Mouse (Mus musculus) left cerebral cortex, adult 11 months (tissue): ENCODE measurements around the gene Oprl1.

Experiments
- DNase-seq: peaks from one replicate; pipeline ENCODE4 v3.0.0; 2022; ENCODE audit warnings: low spot score

The Oprl1 gene

GRCm38 (mm10) chr2:181766672-181767557 is 52.1 kb downstream of the Oprl1 start:
- peak; percentile 32 for DNase-seq

GRCm38 (mm10) chr2:181768451-181768850 is 53.6 kb downstream of the Oprl1 start:
- no peak for DNase-seq

GRCm38 (mm10) chr2:181769397-181769796 is 54.6 kb downstream of the Oprl1 start:
- DNase-seq = no peak
